Mouse (Mus musculus): ENCODE results near the gene Robo1. TPM values are rescaled to one million over a fixed set of nuclear protein-coding genes. Genes with fewer than 3 reads are reported as not detected.

Robo1 gene
- polyA plus RNA-seq, 1 experiment from 2014 or later, result 40.1 TPM

GRCm38 (mm10) chr16:72587376-72588072 is 279.4 kb downstream of the Robo1 start:
- ATAC-seq (ENCODE audit: insufficient number of reproducible peaks, low FRiP score, low TSS enrichment, low read depth) (peak; percentile 35; the same call in 1 of the 2 replicates), DNase-seq (ENCODE audit: low spot score) (no peak)
- Histone ChIP-seq H3K27ac (replicated peaks; ENCODE audit: low read depth, low read length) (no peak overlapping the region), H3K36me3 (ENCODE audit: control insufficient read depth, insufficient read depth, low read length) (no peaks in the 10 kb centered on the region), H3K9me3 (ENCODE audit: control insufficient read depth, low read length) (no peaks in the 10 kb centered on the region), H3K4me1 (ENCODE audit: control insufficient read depth, insufficient read depth, low read length) (no peaks in the 10 kb centered on the region), H3K4me2 (ENCODE audit: low read depth, severe bottlenecking) (no peak overlapping the region), H3K27me3 (ENCODE audit: control insufficient read depth, insufficient read depth, low read length) (no peaks in the 10 kb centered on the region), H3K9ac (ENCODE audit: low read length) (no peak overlapping the region), H3K4me3 (ENCODE audit: low read depth, low read length) (no peak overlapping the region)
- WGBS, result 62% methylated on average over 3 of the region's 3 CpGs

- Histone ChIP-seq H3K27ac (replicated peaks; ENCODE audit: low read depth, low read length) (no peak overlapping the region), H3K9me3 (ENCODE audit: control insufficient read depth, low read length) (no peaks in the 10 kb centered on the region), H3K4me2 (ENCODE audit: low read depth, severe bottlenecking) (no peak overlapping the region), H3K4me1 (ENCODE audit: control insufficient read depth, insufficient read depth, low read length) (no peaks in the 10 kb centered on the region), H3K27me3 (ENCODE audit: control insufficient read depth, insufficient read depth, low read length) (no peaks in the 10 kb centered on the region), H3K9ac (ENCODE audit: low read length) (no peak overlapping the region), H3K4me3 (ENCODE audit: low read depth, low read length) (no peak overlapping the region), H3K36me3 (ENCODE audit: control insufficient read depth, insufficient read depth, low read length) (no peaks in the 10 kb centered on the region)
- ATAC-seq (ENCODE audit: insufficient number of reproducible peaks, low FRiP score, low TSS enrichment, low read depth) (no peak), DNase-seq (ENCODE audit: low spot score) (no peak)
- 85% methylated on average over 4 of the region's 4 CpGs for WGBS
These were observed 295.5 kb downstream of the Robo1 start for GRCm38 (mm10) chr16:72603487-72604206.

- Histone ChIP-seq H3K36me3 (ENCODE audit: control insufficient read depth, insufficient read depth, low read length) (no peaks in the 10 kb centered on the region), H3K27ac (replicated peaks; ENCODE audit: low read depth, low read length) (no peak overlapping the region), H3K9me3 (ENCODE audit: control insufficient read depth, low read length) (no peaks in the 10 kb centered on the region), H3K4me1 (ENCODE audit: control insufficient read depth, insufficient read depth, low read length) (no peaks in the 10 kb centered on the region), H3K4me3 (ENCODE audit: low read depth, low read length) (no peak overlapping the region), H3K9ac (ENCODE audit: low read length) (no peak overlapping the region), H3K4me2 (ENCODE audit: low read depth, severe bottlenecking) (no peak overlapping the region), H3K27me3 (ENCODE audit: control insufficient read depth, insufficient read depth, low read length) (no peaks in the 10 kb centered on the region)
- 23% methylated on average over 6 of the region's 6 CpGs for WGBS
- DNase-seq (ENCODE audit: low spot score) (peak; percentile 87), ATAC-seq (ENCODE audit: insufficient number of reproducible peaks, low FRiP score, low TSS enrichment, low read depth) (no peak; the same call in 1 of the 2 replicates)
These were observed 297.0 kb downstream of the Robo1 start for GRCm38 (mm10) chr16:72605066-72605465.

GRCm38 (mm10) chr16:72610661-72611112 is 302.6 kb downstream of the Robo1 start:
- no peaks in the 10 kb centered on the region for H3K9me3 ChIP-seq (ENCODE audit: control insufficient read depth, low read length)
- H3K4me2 ChIP-seq (ENCODE audit: low read depth, severe bottlenecking), result no peak overlapping the region
- H3K27me3 ChIP-seq (ENCODE audit: control insufficient read depth, insufficient read depth, low read length), result no peaks in the 10 kb centered on the region
- H3K27ac ChIP-seq (replicated peaks; ENCODE audit: low read depth, low read length), result no peak overlapping the region
- H3K36me3 ChIP-seq (ENCODE audit: control insufficient read depth, insufficient read depth, low read length), result no peaks in the 10 kb centered on the region
- DNase-seq (ENCODE audit: low spot score), result no peak
- H3K4me1 ChIP-seq (ENCODE audit: control insufficient read depth, insufficient read depth, low read length), result no peaks in the 10 kb centered on the region
- 68% methylated on average over 4 of the region's 4 CpGs for WGBS
- ATAC-seq (ENCODE audit: insufficient number of reproducible peaks, low FRiP score, low TSS enrichment, low read depth), result no peak
- no peak overlapping the region for H3K4me3 ChIP-seq (ENCODE audit: low read depth, low read length)
- no peak overlapping the region for H3K9ac ChIP-seq (ENCODE audit: low read length)

GRCm38 (mm10) chr16:72614898-72615297 is 306.8 kb downstream of the Robo1 start:
- H3K4me2 ChIP-seq (ENCODE audit: low read depth, severe bottlenecking), result no peak overlapping the region
- DNase-seq (ENCODE audit: low spot score), result no peak
- H3K9me3 ChIP-seq (ENCODE audit: control insufficient read depth, low read length), result no peaks in the 10 kb centered on the region
- 12% methylated on average over 1 of the region's 1 CpGs for WGBS
- ATAC-seq (ENCODE audit: insufficient number of reproducible peaks, low FRiP score, low TSS enrichment, low read depth), result no peak
- no peaks in the 10 kb centered on the region for H3K27me3 ChIP-seq (ENCODE audit: control insufficient read depth, insufficient read depth, low read length)
- no peak overlapping the region for H3K27ac ChIP-seq (replicated peaks; ENCODE audit: low read depth, low read length)
- H3K4me3 ChIP-seq (ENCODE audit: low read depth, low read length), result no peak overlapping the region
- no peaks in the 10 kb centered on the region for H3K36me3 ChIP-seq (ENCODE audit: control insufficient read depth, insufficient read depth, low read length)
- H3K4me1 ChIP-seq (ENCODE audit: control insufficient read depth, insufficient read depth, low read length), result no peaks in the 10 kb centered on the region
- no peak overlapping the region for H3K9ac ChIP-seq (ENCODE audit: low read length)

GRCm38 (mm10) chr16:72615360-72615759 is 307.3 kb downstream of the Robo1 start:
- no peak for ATAC-seq (ENCODE audit: insufficient number of reproducible peaks, low FRiP score, low TSS enrichment, low read depth)
- H3K9me3 ChIP-seq (ENCODE audit: control insufficient read depth, low read length), result no peaks in the 10 kb centered on the region
- no peak overlapping the region for H3K27ac ChIP-seq (replicated peaks; ENCODE audit: low read depth, low read length)
- no peak for DNase-seq (ENCODE audit: low spot score)
- H3K27me3 ChIP-seq (ENCODE audit: control insufficient read depth, insufficient read depth, low read length), result no peaks in the 10 kb centered on the region
- no peak overlapping the region for H3K4me2 ChIP-seq (ENCODE audit: low read depth, severe bottlenecking)
- no peaks in the 10 kb centered on the region for H3K36me3 ChIP-seq (ENCODE audit: control insufficient read depth, insufficient read depth, low read length)
- no peak overlapping the region for H3K4me3 ChIP-seq (ENCODE audit: low read depth, low read length)
- WGBS, result 65% methylated on average over 2 of the region's 2 CpGs
- no peak overlapping the region for H3K9ac ChIP-seq (ENCODE audit: low read length)
- H3K4me1 ChIP-seq (ENCODE audit: control insufficient read depth, insufficient read depth, low read length), result no peaks in the 10 kb centered on the region

GRCm38 (mm10) chr16:72622371-72622770 is 314.3 kb downstream of the Robo1 start:
- Histone ChIP-seq H3K4me2 (ENCODE audit: low read depth, severe bottlenecking) (no peak overlapping the region), H3K4me3 (ENCODE audit: low read depth, low read length) (no peak overlapping the region), H3K27ac (replicated peaks; ENCODE audit: low read depth, low read length) (no peak overlapping the region), H3K27me3 (ENCODE audit: control insufficient read depth, insufficient read depth, low read length) (no peaks in the 10 kb centered on the region), H3K9ac (ENCODE audit: low read length) (no peak overlapping the region), H3K36me3 (ENCODE audit: control insufficient read depth, insufficient read depth, low read length) (no peaks in the 10 kb centered on the region), H3K9me3 (ENCODE audit: control insufficient read depth, low read length) (no peaks in the 10 kb centered on the region), H3K4me1 (ENCODE audit: control insufficient read depth, insufficient read depth, low read length) (no peaks in the 10 kb centered on the region)
- 93% methylated on average over 4 of the region's 4 CpGs for WGBS
- no peak for DNase-seq (ENCODE audit: low spot score)
- ATAC-seq (ENCODE audit: insufficient number of reproducible peaks, low FRiP score, low TSS enrichment, low read depth), result no peak

GRCm38 (mm10) chr16:72622868-72623267 is 314.8 kb downstream of the Robo1 start:
- WGBS, result 93% methylated on average over 10 of the region's 10 CpGs
- DNase-seq (ENCODE audit: low spot score), result no peak
- Histone ChIP-seq H3K27ac (replicated peaks; ENCODE audit: low read depth, low read length) (no peak overlapping the region), H3K9me3 (ENCODE audit: control insufficient read depth, low read length) (no peaks in the 10 kb centered on the region), H3K4me2 (ENCODE audit: low read depth, severe bottlenecking) (no peak overlapping the region), H3K4me1 (ENCODE audit: control insufficient read depth, insufficient read depth, low read length) (no peaks in the 10 kb centered on the region), H3K9ac (ENCODE audit: low read length) (no peak overlapping the region), H3K36me3 (ENCODE audit: control insufficient read depth, insufficient read depth, low read length) (no peaks in the 10 kb centered on the region), H3K4me3 (ENCODE audit: low read depth, low read length) (no peak overlapping the region), H3K27me3 (ENCODE audit: control insufficient read depth, insufficient read depth, low read length) (no peaks in the 10 kb centered on the region)
- no peak for ATAC-seq (ENCODE audit: insufficient number of reproducible peaks, low FRiP score, low TSS enrichment, low read depth)
